Mouse (Mus musculus) thymus, adult 2 months (tissue): ENCODE data around the gene Hoxb3.

Experiments
- CTCF ChIP-seq: fragments of 200-500 bp; IDR thresholded peaks from 2 replicates; pipeline ENCODE4 v1.5.1; 2012; ENCODE audit warnings: mild to moderate bottlenecking, control low read depth, low read length, moderate library complexity, borderline replicate concordance; ENCODE audit not compliant: control insufficient read depth, poor library complexity, insufficient read depth; ENCODE audit errors: extremely low read depth
- POLR2A ChIP-seq: fragments of 200-500 bp; IDR thresholded peaks from 2 replicates; pipeline ENCODE4 v1.6.1; 2012; ENCODE audit warnings: mild to moderate bottlenecking, low read length, control low read depth, moderate library complexity; ENCODE audit not compliant: control insufficient read depth, poor library complexity, insufficient read depth; ENCODE audit errors: extremely low read depth

- no peak for TF ChIP-seq CTCF
- no peak for TF ChIP-seq POLR2A
These were observed 27.2 kb downstream of the Hoxb3 start, which contains the start of gene Hoxb2 for GRCm38 (mm10) chr11:96350341-96350624.
